Mouse (Mus musculus) adrenal gland (tissue): ENCODE results near the gene Actn1.

Source experiments
- intact Hi-C: fragments of 180-260 bp; cut with DNase I; formaldehyde crosslinking; loops from one replicate; pipeline ENCODE4 v1.15.1; 2025

Actn1 gene

DNA sequence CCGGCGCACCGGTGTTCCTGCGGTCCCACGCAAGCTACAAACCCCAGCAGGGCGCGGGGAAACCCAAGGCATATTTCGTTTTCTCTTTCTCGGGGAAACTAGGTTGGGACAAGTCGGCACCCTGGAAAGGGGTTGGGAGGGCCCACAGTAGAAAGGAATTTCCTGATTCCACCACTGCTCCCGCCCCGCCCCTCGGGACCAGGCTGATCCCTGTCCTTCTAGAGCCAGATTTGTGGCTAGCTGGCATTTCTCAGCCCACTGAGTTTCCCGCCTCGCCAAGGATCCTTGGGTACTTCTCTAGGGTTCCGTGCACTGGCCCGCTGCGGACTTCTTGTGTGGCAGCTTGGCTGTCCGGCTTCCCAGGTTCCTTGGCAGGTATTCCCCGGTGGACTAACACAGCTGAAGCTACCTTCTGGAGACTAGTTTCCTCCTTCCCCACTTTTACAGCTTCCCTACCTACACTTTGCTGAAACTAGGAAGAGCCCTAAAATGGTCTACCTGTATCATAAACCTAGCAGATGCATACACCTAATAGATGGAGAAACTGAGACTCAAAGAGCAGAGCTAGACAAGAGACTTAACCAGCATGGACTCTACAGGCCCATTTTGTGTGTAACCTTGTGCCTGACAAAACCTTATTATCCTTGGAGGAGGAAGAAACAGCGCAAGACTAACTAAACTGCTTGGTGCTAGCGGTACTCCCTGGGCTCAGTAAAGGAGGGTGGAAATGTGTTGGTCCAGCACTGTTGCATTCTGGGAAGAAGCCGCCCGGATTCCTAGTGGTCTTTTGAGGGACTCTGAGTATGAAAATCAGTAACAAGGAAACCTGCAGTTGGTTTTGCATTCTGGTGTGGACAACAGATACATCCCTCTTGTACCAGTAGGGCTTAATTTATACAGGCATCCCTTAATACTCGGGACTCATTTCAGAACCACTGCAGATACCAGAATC is 849 bp upstream of the Actn1 start:
- intact Hi-C loops = no loop called here

DNA sequence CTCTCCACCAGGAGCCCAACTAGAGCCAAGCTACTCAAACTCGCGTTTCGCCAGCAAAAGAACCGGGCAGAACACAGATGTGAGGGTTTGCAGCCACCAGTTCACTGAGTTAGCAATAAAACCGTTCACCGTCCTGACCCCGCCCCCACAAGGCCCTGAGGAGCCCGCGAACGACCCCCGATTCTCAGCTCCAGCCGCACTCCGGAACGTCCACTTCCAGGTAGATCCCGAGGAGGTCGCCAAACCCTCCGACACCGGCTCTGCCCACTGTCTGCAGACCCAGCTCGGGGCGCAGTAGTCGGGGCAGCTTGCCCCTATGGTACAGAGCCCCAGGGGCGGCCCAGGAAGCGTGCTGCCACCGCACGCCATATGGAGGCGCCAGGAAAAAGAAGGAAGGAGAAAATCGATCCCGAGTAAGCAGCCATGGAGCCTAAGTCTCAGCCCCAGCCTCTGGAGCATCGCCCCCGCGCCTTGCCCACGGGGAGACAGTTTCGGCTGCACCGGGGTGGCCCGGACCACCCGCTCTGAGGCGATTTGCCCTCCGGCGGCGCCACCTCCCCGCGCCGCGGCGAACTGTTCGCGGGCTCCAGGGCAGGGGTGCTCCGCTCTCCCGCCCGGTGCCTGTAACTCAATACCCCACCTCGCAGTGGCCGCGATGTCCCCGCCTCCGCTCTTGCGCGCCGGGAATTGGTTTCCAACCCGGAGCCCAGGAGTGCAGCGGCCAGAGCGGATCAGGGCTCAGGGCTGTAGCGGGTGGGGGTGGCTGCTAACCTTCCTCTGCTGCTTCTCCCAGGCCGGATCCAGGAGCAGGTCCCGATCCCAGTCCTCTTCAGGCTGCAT is 735 bp downstream of the Actn1 start:
- intact Hi-C loops = loop anchor here (5.0 kb wide), 1 partner anchor 128 kb away; no protein-coding TSS in a partner anchor

DNA sequence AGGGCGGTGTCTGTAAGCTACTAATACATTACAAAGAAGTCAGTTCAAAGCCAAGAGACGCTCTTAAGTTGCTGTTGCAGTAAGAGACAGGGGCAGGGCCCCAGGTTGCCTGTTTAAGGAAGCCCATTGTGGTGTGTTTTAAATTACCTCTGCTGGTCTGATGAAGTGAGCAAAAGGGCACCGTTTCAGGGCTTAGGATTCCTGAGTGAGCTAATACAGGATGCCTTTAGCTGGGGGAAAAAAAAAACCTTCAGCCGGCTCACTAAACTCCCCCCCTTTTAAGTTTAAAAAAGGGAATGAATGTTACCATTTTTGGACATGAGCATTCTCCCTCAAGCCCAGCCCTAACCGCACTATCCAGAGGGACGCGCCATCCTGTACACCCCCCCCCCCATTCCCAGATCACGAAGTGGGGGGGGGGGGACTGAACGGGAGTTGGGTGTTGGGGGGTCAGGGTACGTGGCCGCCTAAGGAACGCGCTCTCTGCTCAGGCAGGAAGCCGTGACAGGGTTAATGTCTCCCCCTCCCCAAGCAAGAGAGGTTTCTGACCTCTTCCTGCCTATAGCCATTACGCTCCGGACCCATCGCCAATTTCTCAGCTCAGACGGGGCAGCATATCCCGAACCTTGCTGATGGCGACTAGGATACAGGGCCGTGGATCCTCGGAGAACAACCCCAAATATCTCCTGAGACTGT is 1.5 kb downstream of the Actn1 start:
- intact Hi-C loops = loop anchor here (5.0 kb wide), 1 partner anchor 129 kb away; no protein-coding TSS in a partner anchor

DNA sequence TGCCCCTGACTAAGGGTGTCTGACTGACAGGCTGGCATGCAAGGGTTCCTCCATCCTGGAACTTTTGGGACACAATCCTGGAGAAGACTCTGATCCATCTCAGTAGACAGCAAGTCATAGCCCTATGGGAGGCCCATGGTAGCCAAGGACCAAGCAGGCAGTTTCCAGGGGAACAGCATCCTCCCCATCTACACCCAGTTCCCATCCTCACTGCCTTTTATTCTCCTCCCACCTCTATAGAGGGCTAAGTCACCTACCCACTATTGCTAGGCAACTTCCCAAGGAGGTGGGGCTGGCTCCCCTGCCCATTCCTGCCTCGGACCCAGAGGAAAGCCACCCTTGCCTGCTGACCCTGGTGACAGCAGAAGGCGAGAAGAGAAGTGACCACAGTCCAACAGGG is 8.2 kb downstream of the Actn1 start:
- intact Hi-C loops = no loop called here

DNA sequence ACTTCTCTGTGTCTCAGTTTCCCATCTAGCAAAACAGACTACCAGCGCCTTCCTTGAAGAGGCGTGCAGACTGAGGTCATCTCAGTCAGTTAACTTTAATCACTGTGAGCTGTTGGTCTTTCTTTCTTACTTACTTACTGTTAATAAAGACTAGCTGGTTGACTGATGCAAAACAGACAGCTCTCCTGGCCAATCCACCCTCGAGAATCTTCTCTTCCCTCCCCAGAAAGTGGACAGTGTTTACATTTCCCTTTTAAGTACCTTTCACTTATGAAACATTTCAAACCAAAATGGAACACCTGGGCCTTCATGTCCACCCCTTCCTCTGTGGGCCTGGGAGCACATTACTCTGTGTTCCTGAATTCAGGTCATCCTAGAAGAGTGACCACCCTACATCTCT is 8.6 kb downstream of the Actn1 start:
- intact Hi-C loops = no loop called here

DNA sequence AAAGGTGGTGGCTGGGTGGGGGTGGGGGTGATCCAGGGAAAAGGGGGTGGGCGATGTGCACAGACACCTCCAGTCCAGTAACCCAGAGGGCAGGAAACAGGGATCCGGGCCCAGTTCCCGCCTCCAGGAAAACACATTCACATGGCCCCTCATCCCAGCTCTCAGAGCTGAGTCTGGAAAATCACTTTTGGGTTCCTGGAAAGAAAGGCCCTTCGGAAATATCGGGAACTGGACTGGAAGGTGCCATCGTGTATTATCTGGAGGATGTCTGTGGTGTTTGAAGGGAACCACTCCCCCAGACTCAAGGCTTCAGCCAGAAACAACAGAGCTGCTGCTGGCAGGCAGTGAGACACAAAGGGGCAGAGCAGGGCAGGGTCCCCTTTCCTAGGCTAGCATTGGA is 10.6 kb downstream of the Actn1 start:
- intact Hi-C loops = no loop called here

DNA sequence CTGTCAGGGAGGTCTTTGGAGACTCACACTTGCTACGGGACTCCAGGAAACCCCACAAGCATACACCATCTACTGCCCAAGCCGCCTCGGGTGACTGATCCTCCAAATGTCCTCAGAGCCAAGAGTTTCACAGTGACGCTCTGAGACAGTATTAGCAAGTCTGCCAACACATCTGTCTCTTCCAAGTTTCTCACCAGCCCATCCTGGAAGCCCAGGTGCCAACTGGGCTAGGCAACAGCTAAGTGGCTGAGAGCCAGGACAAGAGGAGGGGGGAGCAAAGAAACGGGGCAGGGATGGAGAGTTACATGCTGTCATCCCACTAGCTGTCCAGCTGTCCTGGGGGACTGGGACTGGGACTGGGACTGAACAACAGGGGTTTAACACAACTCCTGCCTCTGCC is 13.1 kb downstream of the Actn1 start:
- intact Hi-C loops = no loop called here

DNA sequence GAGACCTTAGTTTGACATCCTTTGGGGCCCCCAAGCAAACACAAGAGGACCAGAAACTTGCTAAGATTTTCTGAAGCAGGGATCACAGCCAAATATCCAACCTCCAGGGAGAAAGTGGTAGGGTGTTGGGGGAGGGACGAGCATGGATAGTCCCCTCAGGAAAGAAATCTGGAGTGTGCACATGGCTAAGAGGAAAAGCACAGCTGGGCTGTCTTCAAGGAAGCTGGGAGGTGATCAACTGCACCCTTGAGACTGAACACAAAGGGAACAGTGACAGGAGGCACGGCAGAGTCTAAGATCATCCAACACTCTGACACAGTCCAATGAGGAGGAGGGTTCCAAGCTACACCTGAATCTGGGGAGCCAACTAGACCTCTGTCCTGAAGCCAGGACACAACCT is 13.7 kb downstream of the Actn1 start:
- intact Hi-C loops = no loop called here

DNA sequence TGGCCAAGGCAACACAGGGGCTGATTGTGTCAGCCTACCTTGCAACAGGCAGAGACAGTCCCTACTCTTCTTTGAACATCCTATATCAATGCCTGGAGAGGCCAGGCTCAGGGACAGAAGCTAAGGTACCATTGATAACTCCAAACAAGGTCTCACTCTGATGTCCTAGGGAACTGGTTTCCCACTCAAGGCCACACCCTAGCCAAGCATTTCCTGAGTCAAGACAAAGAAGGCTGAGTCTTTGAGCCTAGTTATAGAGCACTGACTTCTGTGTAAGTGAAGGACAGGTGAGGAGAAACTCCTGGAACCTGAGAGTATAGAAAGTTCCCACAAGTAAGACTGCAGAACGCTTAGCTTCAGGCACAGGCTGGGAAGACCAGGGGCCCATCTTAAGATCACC is 15.4 kb downstream of the Actn1 start:
- intact Hi-C loops = no loop called here

DNA sequence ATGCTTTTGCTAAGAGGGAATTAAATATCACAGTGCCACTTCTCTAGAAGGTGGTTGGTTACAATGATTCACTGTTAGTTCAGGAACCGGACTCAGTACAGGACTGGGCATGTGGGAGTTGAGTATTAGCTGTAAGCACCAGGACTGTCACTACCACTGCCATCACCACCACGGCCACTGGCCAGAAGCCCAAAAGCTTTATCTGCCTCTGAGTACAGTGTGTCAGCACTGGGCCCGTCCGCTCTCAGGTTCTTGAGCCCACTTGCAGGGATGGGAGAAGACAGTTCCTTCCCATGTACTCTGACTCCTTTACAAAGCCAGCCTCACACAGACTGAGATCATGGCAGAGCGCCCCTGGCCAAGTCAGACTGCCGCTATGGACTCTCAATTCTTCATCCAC is 16.0 kb downstream of the Actn1 start:
- intact Hi-C loops = no loop called here

DNA sequence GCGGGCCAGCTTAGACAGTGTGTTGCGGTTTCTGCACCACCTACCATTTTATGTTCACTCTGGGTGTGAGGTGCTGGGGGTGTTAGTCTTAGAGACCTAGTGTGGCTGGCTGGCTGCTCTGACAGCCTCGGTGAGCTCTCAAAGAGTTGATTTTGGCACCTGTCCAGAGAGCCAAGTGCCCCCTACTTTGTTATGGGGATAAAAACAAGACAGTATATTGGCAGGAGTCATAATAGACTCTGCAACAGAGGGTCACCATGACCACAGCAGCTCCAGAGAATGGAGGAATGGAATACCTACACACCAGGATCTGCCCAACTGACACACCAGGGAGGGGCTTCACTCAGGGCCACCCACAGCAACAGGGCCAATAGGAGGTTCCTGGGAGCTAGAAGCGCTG is 16.8 kb downstream of the Actn1 start:
- intact Hi-C loops = no loop called here

DNA sequence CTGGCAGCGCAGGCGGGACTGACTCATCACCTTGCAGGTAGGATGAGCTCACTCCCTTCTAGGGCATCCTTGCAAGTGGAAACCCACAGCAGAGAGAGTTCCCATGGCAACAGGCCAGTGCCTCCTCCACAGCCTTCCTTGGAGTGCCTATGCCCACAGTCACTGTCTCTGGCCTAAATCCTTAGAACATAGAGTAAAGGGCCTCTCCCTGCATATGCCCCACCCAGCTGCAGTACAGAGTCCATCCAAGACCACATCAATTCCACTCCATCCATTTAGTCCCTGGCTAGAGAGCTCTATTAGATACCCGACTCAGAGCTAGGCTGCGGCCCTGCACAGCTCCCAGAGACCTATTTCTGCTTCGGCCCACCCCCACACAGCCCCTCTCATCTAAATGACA is 20.7 kb downstream of the Actn1 start:
- intact Hi-C loops = no loop called here

DNA sequence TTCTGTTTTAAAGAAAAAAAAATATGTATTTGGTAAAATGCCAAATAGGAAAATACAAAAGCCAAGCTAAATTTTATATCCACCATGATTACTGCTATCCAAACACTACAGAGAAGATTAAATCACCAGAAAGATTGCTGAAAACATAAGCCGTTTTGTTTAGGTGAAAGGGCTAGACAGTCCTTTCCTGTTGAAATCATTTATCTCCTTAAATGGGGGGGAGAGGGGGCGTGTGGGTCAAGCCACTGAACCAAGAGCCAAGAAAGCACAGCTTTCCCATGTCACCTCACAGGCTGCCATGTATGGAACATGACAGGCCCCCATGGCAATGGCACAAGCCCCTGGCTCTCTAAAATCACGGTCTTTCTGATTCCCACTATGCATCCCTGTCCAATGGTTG is 21.6 kb downstream of the Actn1 start:
- intact Hi-C loops = no loop called here

DNA sequence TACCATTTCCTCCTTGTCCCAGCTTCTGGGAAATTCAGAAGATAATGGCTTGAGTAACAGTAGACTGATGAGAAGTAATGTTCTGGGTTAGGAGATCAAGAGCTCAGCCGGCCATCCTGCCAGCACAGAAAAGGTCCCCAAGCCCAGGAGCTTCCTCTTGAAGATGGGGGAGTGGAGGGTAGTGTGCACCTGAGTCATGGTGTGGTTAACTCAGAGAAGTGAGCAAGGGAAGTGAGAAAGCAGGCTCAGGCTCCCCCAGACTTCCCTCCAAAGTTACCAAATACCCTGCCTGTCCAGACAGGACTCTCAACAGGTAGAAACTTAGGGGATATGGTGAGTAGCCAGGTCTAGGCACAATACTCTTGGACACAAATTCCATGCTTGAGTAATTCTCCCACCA is 24.9 kb downstream of the Actn1 start:
- intact Hi-C loops = no loop called here

DNA sequence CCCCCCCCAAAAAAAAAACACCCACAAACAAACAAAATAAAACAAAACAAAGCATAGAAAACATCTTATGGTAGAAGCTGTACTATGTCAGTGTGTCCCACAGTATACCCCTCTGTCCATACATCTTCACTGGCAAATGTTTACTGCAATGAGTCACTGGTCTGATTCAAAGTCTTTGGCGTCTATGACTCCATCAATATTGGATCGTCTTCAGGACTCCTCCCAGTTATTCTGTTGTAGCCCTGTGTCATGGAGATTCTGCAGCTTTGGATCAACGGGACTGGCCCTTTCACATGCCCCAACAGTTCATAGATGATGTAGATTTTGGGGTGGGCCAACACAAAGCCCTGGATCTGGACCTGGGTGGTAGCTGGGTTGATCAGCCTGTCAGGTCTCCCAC is 25.9 kb downstream of the Actn1 start:
- intact Hi-C loops = no loop called here

DNA sequence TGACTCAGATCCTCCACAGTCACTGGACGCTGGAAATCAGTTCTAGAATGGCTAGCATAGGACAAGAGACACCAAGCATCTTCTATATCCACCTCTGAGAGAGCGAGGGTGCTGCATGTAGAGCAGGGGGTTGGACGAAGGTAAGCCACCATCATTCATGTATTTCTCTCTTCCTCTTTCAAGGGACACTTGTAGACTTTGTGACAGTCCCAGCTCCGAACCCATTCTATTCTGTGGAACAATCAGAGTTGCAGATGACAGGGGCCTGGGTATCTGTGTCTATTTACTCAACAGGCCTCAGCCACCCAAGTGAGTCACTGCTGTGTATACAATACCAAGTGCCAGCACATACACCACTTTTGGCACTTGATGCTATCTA is 27.3 kb downstream of the Actn1 start:
- intact Hi-C loops = no loop called here

DNA sequence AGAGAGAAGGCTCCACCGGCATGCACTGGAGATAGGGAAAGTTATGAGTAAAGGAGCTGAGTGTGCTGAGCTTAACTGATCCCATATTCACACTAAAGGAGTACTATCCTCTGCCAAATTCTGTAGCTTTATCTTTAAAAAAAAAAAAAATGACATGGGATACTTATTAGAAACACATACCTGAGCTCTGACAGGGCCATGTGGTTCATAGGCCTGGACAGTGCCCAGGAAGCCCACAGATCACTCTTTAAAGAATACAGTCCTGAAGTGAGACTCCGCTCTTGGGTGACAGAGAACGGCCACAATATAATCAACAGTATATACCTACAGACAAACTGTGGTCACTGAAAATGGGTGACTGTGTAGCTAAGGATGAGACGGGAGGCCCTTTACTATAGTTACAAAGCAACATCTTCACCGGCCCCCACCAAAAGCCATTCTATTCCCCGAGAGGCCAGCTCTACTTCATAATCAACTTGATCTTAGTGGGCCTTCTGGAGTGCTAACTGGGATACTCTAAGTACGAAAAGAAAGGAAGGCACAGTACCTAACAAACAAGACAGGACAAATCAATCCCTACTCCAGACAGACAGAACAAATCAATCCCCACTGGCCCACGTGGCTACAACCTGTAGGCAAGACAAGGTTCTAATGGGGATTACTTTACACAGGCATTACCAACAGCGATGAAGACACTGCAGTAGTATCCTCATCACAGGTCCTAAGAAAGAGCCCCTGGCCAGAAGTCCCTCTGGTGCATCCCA is 27.9 kb downstream of the Actn1 start:
- intact Hi-C loops = no loop called here

DNA sequence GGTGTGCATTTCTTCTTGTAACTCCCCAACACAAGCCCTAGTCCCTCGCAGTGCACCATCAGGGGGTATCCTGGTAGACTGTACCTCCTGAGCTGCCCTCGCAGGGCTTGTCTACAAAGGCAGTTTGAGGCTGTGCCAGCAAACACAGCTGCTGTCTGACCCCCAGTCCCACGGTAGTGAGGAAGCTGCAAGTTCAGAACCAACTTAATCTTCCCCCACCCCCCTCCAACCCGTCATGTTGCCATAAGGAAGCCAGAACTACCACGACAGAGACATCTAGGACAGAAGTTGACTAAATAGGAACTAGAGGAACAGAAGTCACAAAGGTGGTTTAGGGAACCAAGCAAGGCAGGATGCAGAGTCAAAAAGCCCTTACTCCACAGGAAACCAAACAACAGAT is 28.9 kb downstream of the Actn1 start:
- intact Hi-C loops = no loop called here

DNA sequence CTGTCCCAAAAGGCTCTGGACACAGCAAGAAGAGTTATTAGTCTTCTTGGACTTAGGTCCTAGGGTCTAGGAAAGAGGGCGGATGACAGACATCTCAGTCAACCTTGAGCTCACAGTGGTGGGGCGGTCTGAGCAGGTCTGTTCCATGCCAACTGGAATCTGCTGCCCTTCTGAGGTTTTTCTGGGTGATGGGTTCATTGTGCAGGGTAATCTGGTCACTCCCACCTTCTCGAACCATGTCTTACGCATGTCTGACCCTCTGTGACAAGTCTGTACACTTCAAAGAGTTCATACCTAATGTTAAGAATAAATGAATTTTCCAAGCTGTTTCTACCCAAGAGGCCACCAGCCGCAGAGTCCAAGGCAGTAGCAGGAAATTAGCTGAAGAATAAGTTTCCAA is 29.3 kb downstream of the Actn1 start:
- intact Hi-C loops = no loop called here

DNA sequence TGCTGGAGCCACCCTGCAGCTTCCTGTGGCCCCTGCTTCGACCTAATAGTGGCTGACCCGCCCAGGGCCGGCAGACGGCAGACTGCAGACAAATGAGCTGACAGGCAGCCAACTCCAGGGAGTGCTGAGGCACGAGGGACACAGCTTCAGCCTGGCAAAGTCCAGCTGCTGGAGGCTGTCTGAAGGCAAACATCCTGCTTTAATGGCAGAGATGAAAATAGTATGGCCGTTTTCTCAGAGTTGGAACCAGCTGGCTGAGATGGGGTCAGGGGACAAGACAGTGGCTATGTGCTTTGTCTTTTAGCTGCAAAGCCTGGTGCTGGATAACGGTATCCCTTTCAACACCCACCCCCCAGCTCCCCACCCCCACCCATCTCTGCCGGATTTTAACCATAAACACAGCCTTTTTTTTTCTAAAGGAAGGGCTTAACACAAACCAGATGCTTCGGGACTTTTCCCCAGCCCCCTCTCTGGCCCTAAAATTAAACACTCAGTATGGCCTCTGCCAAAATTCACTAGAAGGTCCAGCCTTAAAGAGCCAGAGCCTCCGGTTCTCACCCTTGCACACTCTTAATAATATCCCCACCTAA is 30.0 kb downstream of the Actn1 start:
- intact Hi-C loops = no loop called here
